Mouse (Mus musculus): Measurements from ENCODE around the gene Ptpn13. TPM values are rescaled to one million over a fixed set of nuclear protein-coding genes. Genes with fewer than 3 reads are reported as not detected.

Ptpn13 gene
- polyA plus RNA-seq (2021) = 215 TPM

DNA sequence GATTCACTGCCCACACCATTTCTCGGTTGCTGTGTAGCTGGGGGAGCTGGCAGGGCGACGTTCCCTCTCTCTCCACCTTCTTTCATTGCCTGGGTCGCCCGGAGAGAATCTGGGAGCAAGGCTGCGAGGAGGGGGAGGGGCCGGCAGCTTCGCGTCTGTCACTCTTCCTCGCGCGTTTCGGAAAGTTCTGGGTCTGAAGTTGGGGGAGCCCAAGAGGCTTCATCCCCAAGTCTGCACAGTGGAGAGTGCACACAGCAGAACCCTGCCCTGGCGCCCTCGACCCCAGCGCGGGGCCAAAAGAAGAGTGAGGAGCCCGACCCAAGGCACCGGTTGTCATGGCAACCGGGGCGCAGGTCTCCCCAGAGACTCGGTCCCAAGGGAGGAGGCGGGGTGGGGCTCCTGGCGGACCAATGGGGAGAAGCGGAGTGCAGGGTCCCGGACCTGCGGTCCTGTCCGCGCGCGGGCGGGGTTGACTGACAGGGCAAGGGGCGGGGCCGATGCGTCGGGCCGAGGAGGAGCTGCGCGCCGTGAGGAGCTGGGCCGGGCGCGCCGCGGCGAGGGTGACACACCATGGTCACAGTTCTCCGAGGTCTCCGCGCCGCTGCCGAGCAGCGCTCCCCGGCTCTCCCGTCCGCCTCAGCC lies at the start of gene Ptpn13:
Ptpn13 (plus strand) TSS at position 515 of the 642 bp plus-strand sequence.
- TF ChIP-seq CTCF (IDR thresholded peaks at IDR 0.05) = no peak
- peak; percentile 80 for DNase-seq (ENCODE audit: low read depth, low spot score)
- H3K27me3 ChIP-seq = no peaks in the 10 kb centered on the region
- POLR2A ChIA-PET = interaction anchor here (0.6 to 5.9 kb wide), 15 partner anchors 9 to 105 kb away, joined by 3 to 35 read pairs (median 7); no protein-coding TSS in a partner anchor
- ATAC-seq = peak; percentile 96
- in situ Hi-C loops (cut with MboI; ENCODE audit: low pct_unique_long_range_greater_than_20kb) = loop anchor here (5.0 kb wide), 1 partner anchor 47 kb away; no protein-coding TSS in a partner anchor
- CTCF ChIA-PET = interaction anchor here (0.6 to 2.9 kb wide), 6 partner anchors 32 to 68 kb away, joined by 3 to 13 read pairs (median 4); no protein-coding TSS in a partner anchor

- ATAC-seq = no peak
- no peak for DNase-seq (ENCODE audit: low read depth, low spot score)
- in situ Hi-C loops (cut with MboI; ENCODE audit: low pct_unique_long_range_greater_than_20kb) = loop anchor here (5.0 to 25.0 kb wide), 2 partner anchors 47 to 1037 kb away; no protein-coding TSS in a partner anchor
- ChIA-PET POLR2A (interaction anchor here (0.7 to 2.9 kb wide), 9 partner anchors 8 to 169 kb away, joined by 3 to 29 read pairs (median 6); partner anchors contain the start of gene Ptpn13), CTCF (interaction anchor here (0.9 to 4.3 kb wide), 8 partner anchors 8 to 56 kb away, joined by 3 to 18 read pairs (median 4); partner anchors contain the start of gene Ptpn13)
- TF ChIP-seq CTCF (IDR thresholded peaks at IDR 0.05) = no peak
- no peaks in the 10 kb centered on the region for H3K27me3 ChIP-seq
Observed at GRCm38 (mm10) chr5:103375226-103375625, 49.8 kb upstream of the Ptpn13 start.

DNA sequence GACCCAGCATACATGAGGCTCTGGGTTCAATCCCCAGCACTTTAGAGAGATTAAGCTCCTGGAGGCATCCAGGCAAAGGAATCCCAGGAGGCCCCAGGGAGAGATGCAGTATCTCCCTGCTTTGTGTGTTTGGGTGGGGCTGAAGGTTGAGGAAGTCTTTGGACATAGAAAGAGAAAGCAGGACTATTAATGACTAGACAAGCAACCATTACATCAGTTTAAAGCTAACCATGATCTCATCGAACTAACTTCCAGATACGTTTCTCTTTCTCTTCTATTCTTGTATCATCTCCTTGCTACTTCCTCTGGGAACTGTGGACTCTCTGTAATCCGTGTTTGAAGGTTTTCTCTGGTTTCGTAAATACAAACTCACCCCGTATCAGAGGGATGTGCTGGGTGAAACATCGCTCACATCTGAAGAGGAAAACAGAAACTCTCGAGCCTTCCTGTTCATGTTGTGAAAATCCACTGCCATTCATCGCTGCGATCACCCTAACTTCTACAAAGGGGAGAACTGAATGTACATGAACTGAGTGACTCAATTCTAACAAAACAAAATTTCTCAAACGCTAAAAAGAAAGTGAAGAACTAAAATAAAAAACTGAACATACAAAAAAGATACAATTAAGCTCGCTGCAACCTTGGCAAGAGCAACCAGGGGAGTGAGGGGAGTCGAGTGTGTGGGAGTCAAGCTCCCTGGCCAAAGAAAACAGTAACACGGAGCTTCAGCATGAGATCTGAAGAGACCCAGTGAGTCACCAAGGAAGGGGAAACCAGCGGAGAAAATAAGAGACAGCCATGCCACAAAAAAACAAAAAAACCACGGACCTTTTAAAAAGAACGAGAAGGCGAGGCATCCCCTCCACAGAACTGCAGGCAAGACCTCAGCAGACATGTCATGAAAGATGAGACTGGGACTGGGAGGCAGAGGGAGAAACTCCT lies 48.4 kb upstream of the Ptpn13 start:
- ATAC-seq = peak; percentile 64
- in situ Hi-C loops (cut with MboI; ENCODE audit: low pct_unique_long_range_greater_than_20kb) = loop anchor here (5.0 to 25.0 kb wide), 2 partner anchors 46 to 1036 kb away; no protein-coding TSS in a partner anchor
- POLR2A ChIA-PET = interaction anchor here (0.9 to 2.9 kb wide), 8 partner anchors 9 to 161 kb away, joined by 3 to 29 read pairs (median 5); partner anchors contain the start of gene Ptpn13
- no peak for TF ChIP-seq CTCF (IDR thresholded peaks at IDR 0.05)
- DNase-seq (ENCODE audit: low read depth, low spot score) = peak; percentile 81
- CTCF ChIA-PET = interaction anchor here (0.9 to 2.3 kb wide), 7 partner anchors 9 to 55 kb away, joined by 3 to 8 read pairs (median 5); partner anchors contain the start of gene Ptpn13
- H3K27me3 ChIP-seq = no peaks in the 10 kb centered on the region

DNA sequence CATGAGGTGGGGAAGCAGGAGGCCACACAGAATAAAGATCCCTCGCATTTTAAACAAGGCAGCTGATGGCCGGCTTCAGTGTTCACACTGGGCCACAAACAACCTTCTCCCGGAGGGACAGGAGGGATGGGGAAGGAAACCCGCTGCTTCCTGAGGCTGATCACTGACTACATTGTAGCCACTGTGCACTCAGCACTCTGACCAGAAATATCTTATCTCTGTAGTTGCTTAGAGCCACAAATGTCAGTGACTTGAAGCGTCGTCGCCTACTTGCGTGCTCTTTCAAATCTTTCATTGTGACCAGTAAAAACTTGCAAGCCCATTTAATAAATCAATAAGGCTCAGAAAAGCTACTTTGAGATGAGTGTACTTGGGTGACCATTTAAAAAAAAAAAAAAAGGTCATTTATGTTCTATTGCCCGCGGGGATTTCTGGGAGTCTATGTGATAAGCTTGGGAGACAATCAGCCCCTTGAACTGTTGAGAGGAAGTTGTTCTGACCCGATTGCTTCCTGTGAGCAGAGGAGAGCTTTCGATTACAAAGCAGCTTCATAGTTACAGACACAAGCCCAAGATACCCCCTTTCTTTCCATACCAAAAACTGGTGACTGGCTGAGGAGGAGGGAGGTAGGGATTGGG lies 47.4 kb upstream of the Ptpn13 start:
- ChIA-PET CTCF (no interaction called here), POLR2A (interaction anchor here (0.6 to 2.9 kb wide), 6 partner anchors 10 to 61 kb away, joined by 3 to 29 read pairs (median 6); partner anchors contain the start of gene Ptpn13)
- in situ Hi-C loops (cut with MboI; ENCODE audit: low pct_unique_long_range_greater_than_20kb) = loop anchor here (5.0 to 25.0 kb wide), 2 partner anchors 45 to 1035 kb away; no protein-coding TSS in a partner anchor
- no peaks in the 10 kb centered on the region for H3K27me3 ChIP-seq
- ATAC-seq (no peak), DNase-seq (ENCODE audit: low read depth, low spot score) (no peak)
- no peak for TF ChIP-seq CTCF (IDR thresholded peaks at IDR 0.05)

GRCm38 (mm10) chr5:103380785-103381527 lies 44.0 kb upstream of the Ptpn13 start:
- no peaks in the 10 kb centered on the region for H3K27me3 ChIP-seq
- in situ Hi-C loops (cut with MboI; ENCODE audit: low pct_unique_long_range_greater_than_20kb) = loop anchor here (25.0 kb wide), 1 partner anchor 1031 kb away; no protein-coding TSS in a partner anchor
- no peak for DNase-seq (ENCODE audit: low read depth, low spot score)
- ChIA-PET CTCF (interaction anchor here (1.0 to 2.0 kb wide), 5 partner anchors 13 to 46 kb away, joined by 3 to 5 read pairs (median 4); no protein-coding TSS in a partner anchor), POLR2A (interaction anchor here (1.4 to 1.6 kb wide), 2 partner anchors 12 to 43 kb away, joined by 3 to 7 read pairs; no protein-coding TSS in a partner anchor)
- ATAC-seq = no peak
- peak; percentile 27 for TF ChIP-seq CTCF (IDR thresholded peaks at IDR 0.05)

DNA sequence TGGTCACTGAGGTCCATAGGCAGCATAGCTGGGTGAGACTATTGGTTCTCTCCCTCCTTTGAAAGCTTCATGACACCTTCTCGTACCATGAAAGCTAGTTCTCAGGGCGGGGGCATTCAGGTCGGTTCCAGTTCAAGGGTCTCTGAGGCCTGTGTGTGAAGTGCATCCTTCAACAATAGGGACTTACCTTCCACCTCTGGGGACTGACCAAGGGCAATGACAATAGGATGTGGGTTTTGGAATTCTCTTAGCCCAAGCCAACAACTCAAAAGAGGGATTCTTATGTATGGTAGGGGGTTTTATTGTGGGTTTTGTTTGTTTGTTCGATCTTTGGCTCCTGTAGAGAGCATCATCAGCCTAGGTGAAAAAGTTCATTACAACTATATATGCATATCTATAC lies 42.0 kb upstream of the Ptpn13 start:
- POLR2A ChIA-PET = no interaction called here
- in situ Hi-C loops (cut with MboI; ENCODE audit: low pct_unique_long_range_greater_than_20kb) = loop anchor here (25.0 kb wide), 1 partner anchor 1029 kb away; no protein-coding TSS in a partner anchor
- no peak for DNase-seq (ENCODE audit: low read depth, low spot score)
- TF ChIP-seq CTCF (IDR thresholded peaks at IDR 0.05) = no peak
- no peaks in the 10 kb centered on the region for H3K27me3 ChIP-seq
- CTCF ChIA-PET = no interaction called here
- ATAC-seq = no peak

GRCm38 (mm10) chr5:103384021-103384420 lies 41.0 kb upstream of the Ptpn13 start:
- CTCF ChIA-PET = interaction anchor here (2.0 to 2.7 kb wide), 2 partner anchors 15 to 39 kb away, joined by 4 to 7 read pairs; no protein-coding TSS in a partner anchor
- in situ Hi-C loops (cut with MboI; ENCODE audit: low pct_unique_long_range_greater_than_20kb) = loop anchor here (25.0 kb wide), 1 partner anchor 1028 kb away; no protein-coding TSS in a partner anchor
- no peak for ATAC-seq
- H3K27me3 ChIP-seq = no peaks in the 10 kb centered on the region
- TF ChIP-seq CTCF (IDR thresholded peaks at IDR 0.05) = no peak
- POLR2A ChIA-PET = no interaction called here
- no peak for DNase-seq (ENCODE audit: low read depth, low spot score)

- ChIA-PET POLR2A (interaction anchor here (1.1 kb wide), 1 partner anchor 11 kb away, joined by 4 read pairs; no protein-coding TSS in a partner anchor), CTCF (interaction anchor here (1.0 to 1.5 kb wide), 3 partner anchors 8 to 144 kb away, joined by 3 to 4 read pairs (median 3); no protein-coding TSS in a partner anchor)
Observed at GRCm38 (mm10) chr5:103387540-103388026, 37.4 kb upstream of the Ptpn13 start.

More at GRCm38 (mm10) chr5:103387540-103388026, 37.4 kb upstream of the Ptpn13 start:
- ATAC-seq (no peak), DNase-seq (ENCODE audit: low read depth, low spot score) (no peak)
- no peak for TF ChIP-seq CTCF (IDR thresholded peaks at IDR 0.05)
- in situ Hi-C loops (cut with MboI; ENCODE audit: low pct_unique_long_range_greater_than_20kb) = loop anchor here (25.0 kb wide), 1 partner anchor 1025 kb away; no protein-coding TSS in a partner anchor
- H3K27me3 ChIP-seq = no peaks in the 10 kb centered on the region

All from Patski (cell line).